Mouse (Mus musculus): ENCODE results near the gene Serpinc1.

Serpinc1 gene

DNA sequence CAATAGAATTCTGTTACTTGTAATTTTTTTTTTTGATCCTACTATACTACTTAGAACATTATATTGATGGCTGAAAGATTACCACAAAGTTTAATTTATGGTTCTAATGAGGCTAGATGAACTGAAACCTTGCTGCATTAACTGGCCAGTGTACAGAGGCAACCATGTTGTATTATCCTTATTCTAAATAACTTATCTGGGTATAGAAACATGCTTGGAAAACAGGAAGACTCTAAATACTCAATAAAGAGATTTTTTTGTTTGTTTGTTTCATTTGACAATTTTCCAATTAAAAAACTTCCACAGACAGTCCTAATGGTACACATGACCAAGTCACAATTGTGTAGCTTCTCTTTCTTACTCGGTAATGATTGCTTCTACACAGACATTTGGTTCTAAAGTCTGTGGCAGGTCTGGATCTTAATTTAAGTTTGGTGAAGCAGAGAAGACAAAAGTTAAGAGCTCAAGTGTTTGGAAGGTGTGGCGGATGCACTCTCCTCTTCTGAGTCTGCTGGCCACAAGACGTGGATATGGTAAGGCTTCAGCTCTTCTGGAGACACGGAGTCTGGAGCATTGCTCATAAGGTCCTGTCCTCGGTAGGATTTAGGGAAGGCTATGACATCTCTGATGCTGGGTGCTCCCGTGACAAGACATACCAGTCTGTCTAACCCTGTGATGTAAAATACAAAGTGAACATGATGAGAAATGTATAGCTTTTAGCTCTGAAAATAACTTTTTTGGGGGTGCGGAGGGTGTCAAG, 63.1 kb downstream of the Serpinc1 start:
- no peak for DNase-seq (ENCODE audit: low spot score in 2 of 2)

DNA sequence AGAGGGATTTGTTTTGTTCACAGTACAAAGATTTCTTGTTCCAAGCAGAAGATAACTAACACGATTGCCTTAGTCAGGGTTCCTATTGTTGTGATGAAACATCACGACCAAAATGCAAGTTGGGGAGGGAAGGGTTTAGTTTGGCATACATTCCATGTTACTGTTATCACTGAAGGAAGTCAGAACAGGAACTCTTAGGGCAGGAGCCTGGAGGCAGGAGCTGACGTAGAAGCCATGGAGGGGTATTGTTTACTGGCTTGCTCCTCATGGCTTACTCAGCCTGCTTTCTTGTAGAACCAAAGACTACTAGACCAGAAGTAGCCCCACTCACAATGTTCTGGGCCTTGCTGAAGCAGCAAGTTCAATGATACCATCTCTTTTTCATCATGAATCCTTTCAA, 68.6 kb downstream of the Serpinc1 start:
- DNase-seq (ENCODE audit: low spot score in 2 of 2), result no peak
